Mouse (Mus musculus) left cerebral cortex, adult 6 months (tissue): Measurements from ENCODE around the gene Cbfb. TPM values are rescaled to one million over a fixed set of nuclear protein-coding genes. Genes with fewer than 3 reads are reported as not detected.

Experiments used
- long read RNA-seq, 2 experiments: library from polyadenylated mRNA; unstranded; transcript quantifications; one replicate each; pipeline ENCODE4 v2.0.0; 2019 to 2020
- polyA plus RNA-seq: library from polyadenylated mRNA; unstranded; fragments of <200 nt; fragmentation: Nextera tagmentation; gene quantifications from 2 replicates; pipeline ENCODE4 v1.2.3, GENCODE M21; 2021

Cbfb gene
- 8.5 and 10.8 TPM in 2 replicates for polyA plus RNA-seq
- long read RNA-seq, experiment 1, transcript Cbfb-202 (6 exons, 2,891 nt): major isoform, 29 of 74 reads
- long read RNA-seq, experiment 1, transcript Cbfb-201 (6 exons, 2,883 nt): minor isoform, 12 of 74 reads
- long read RNA-seq, experiment 1, partial matches to known transcripts: 8 of 74 reads
- long read RNA-seq, experiment 1, other reads (novel, unspliced or antisense): 24 of 74 reads
- long read RNA-seq, experiment 2, transcript Cbfb-202 (6 exons, 2,891 nt): major isoform, 9 of 21 reads
- long read RNA-seq, experiment 2, partial matches to known transcripts: 6 of 21 reads
- long read RNA-seq, experiment 2, other reads (novel, unspliced or antisense): 2 of 21 reads

GRCm38 (mm10) chr8:105170381-105171115 is at the start of gene Cbfb:
Gene Cbfb (plus strand): TSS chr8:105170674.

GRCm38 (mm10) chr8:105131509-105131908 is 39.0 kb upstream of the Cbfb start, which contains the start of gene Ces4a:
Gene Ces4a (plus strand): TSS chr8:105131800.

GRCm38 (mm10) chr8:105224413-105225271 is 54.2 kb downstream of the Cbfb start, which contains the start of gene D230025D16Rik:
Gene D230025D16Rik (plus strand): TSS chr8:105225145.

GRCm38 (mm10) chr8:105254966-105255350 is 84.5 kb downstream of the Cbfb start, which contains the start of gene B3gnt9:
Gene B3gnt9 (minus strand): TSS chr8:105255153.

GRCm38 (mm10) chr8:105264024-105264982 is 93.8 kb downstream of the Cbfb start, which contains the start of the genes Tradd and Fbxl8:
Gene Tradd (minus strand): TSS chr8:105264609.
Gene Fbxl8 (plus strand): TSS chr8:105264648.

Other genes starting within 250 kb of the Cbfb start
- gene Ces2e, start 244.4 kb upstream of the Cbfb start, polyA plus RNA-seq: not detected in 2 replicates
- gene Ces2f, start 223.3 kb upstream of the Cbfb start, polyA plus RNA-seq: not detected in 2 replicates
- 0.13 and 0.28 TPM in 2 replicates for gene Ces2g, start 209.0 kb upstream of the Cbfb start, polyA plus RNA-seq
- not detected in 2 replicates for gene Ces2h, start 169.8 kb upstream of the Cbfb start, polyA plus RNA-seq
- gene Ces3a, start 122.1 kb upstream of the Cbfb start, polyA plus RNA-seq: not detected in 2 replicates
- gene Ces3b, start 86.9 kb upstream of the Cbfb start, polyA plus RNA-seq: not detected in 2 replicates
- gene Ces4a, start 38.9 kb upstream of the Cbfb start, polyA plus RNA-seq: not detected in 2 replicates
- 22.2 and 27.3 TPM in 2 replicates for gene D230025D16Rik, start 54.5 kb downstream of the Cbfb start, polyA plus RNA-seq
- gene B3gnt9, start 84.5 kb downstream of the Cbfb start, polyA plus RNA-seq: 3.3 and 4.8 TPM in 2 replicates
- gene Tradd, start 93.9 kb downstream of the Cbfb start, polyA plus RNA-seq: 8.4 and 9.6 TPM in 2 replicates
- gene Fbxl8, start 94.0 kb downstream of the Cbfb start, polyA plus RNA-seq: 1.7 and 2.3 TPM in 2 replicates
- 3.0 and 10.1 TPM in 2 replicates for gene Hsf4, start 99.1 kb downstream of the Cbfb start, polyA plus RNA-seq
- 24.6 and 25.1 TPM in 2 replicates for gene Nol3, start 105.5 kb downstream of the Cbfb start, polyA plus RNA-seq
- 11.4 and 13.1 TPM in 2 replicates for gene 4931428F04Rik, start 119.2 kb downstream of the Cbfb start, polyA plus RNA-seq
- 3.5 and 4.2 TPM in 2 replicates for gene Exoc3l, start 125.4 kb downstream of the Cbfb start, polyA plus RNA-seq
- 6.2 and 34.8 TPM in 2 replicates for gene E2f4, start 127.0 kb downstream of the Cbfb start, polyA plus RNA-seq
- gene Elmo3, start 134.9 kb downstream of the Cbfb start, polyA plus RNA-seq: 0.30 and 0.51 TPM in 2 replicates
- 0.59 and 0.69 TPM in 2 replicates for gene Lrrc29, start 155.6 kb downstream of the Cbfb start, polyA plus RNA-seq
- gene Tmem208, start 155.7 kb downstream of the Cbfb start, polyA plus RNA-seq: 107 and 111 TPM in 2 replicates
- 0.18 and 0.25 TPM in 2 replicates for gene Fhod1, start 177.3 kb downstream of the Cbfb start, polyA plus RNA-seq
- gene Slc9a5, start 178.2 kb downstream of the Cbfb start, polyA plus RNA-seq: 2.7 and 6.3 TPM in 2 replicates
- not detected in 2 replicates for gene Plekhg4, start 202.6 kb downstream of the Cbfb start, polyA plus RNA-seq
- not detected in 2 replicates for gene Kctd19, start 242.8 kb downstream of the Cbfb start, polyA plus RNA-seq
- gene Lrrc36, start 242.9 kb downstream of the Cbfb start, polyA plus RNA-seq: 0.18 TPM in 1 of 2 replicates, not detected in the other